In the genomic region with DNA sequence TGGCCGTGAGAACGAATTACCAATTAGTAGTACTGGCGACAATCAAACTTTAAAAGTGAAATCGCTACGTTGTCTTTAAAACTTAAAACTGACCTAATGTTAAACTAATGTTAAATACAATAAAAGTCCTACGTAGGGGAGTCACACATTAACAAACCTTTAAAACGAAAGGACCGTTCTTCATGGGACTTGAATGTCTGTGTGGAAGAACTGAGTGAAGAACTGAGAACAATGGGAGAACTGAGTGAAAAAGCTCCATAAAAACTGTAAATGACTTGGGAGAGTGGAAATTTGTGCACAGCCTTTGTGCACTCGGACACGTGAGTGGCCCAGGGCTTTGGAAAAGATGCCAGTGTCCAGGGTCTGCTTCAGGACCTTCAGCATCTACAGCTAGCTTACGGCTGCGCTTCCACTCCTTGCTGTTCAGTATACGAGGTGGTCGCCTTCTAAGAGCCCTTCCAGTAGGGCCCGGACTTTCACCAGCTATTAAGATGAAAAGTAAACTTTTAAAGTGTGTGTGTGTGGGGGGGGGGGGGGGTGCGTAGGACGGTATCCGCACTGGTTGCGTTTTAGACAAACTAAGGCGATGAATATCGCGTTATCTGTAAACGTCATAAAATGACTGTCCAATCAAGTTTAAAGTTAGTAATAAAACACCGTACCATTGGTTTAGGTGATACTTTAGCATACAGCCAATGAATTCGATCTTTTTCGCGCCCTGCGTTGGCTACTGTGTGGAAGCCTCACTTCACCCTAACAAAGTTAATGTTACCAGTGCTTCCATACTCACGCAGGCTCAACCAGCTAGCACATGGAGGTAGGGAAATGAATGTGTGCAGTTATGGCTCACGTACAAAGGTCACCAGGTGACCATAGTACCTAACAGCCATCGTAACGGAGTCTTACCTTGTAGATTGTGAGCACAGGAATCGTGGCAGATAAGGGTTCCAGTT, we compare ENCODE assay signal across 7 mouse cellular contexts. TPM values are rescaled to one million over a fixed set of nuclear protein-coding genes. Genes with fewer than 3 reads are reported as not detected.
A peak's percentile ranks its signal among the peaks of the same experiment; 100 is the strongest.
DNase-seq lines count a peak whose midpoint lies in the region; ATAC-seq lines count a peak whose summit lies in the region.

No protein-coding gene starts in this region.

- H3K36me3 ChIP-seq in embryonic facial prominence, embryonic 10.5 days (replicated peaks): no peaks in the 10 kb centered on the region
- no peaks in the 10 kb centered on the region for H3K36me3 ChIP-seq in midbrain, embryonic 11.5 days (ENCODE audit: control insufficient read depth, insufficient read depth, low read length)

- H3K27ac ChIP-seq in embryonic facial prominence, embryonic 10.5 days (replicated peaks): peak overlapping the region; percentile 97
- peak overlapping the region; percentile 98 for H3K27ac ChIP-seq in midbrain, embryonic 11.5 days (ENCODE audit: low read depth, low read length)

- peak overlapping the region; percentile 80 for H3K4me3 ChIP-seq in embryonic facial prominence, embryonic 10.5 days
- H3K4me3 ChIP-seq in midbrain, embryonic 11.5 days (ENCODE audit: low read depth, low read length): peak overlapping the region; percentile 46

- H3K9ac ChIP-seq in midbrain, embryonic 11.5 days (ENCODE audit: low read length): peak overlapping the region; percentile 79

- intact Hi-C loops in left cerebral cortex, postnatal 4 days (cut with DNase I): no loop called here

- peaks cover 23% of the 10 kb centered on the region for H3K4me1 ChIP-seq in embryonic facial prominence, embryonic 10.5 days
- peaks cover 22% of the 10 kb centered on the region for H3K4me1 ChIP-seq in midbrain, embryonic 11.5 days (ENCODE audit: control insufficient read depth, insufficient read depth, low read length)

- H3K9me3 ChIP-seq in embryonic facial prominence, embryonic 10.5 days: no peaks in the 10 kb centered on the region
- no peaks in the 10 kb centered on the region for H3K9me3 ChIP-seq in midbrain, embryonic 11.5 days (ENCODE audit: control insufficient read depth, low read length)

- 7% methylated on average over 33 of the region's 33 CpGs for WGBS in embryonic facial prominence, embryonic 10.5 days
- WGBS in midbrain, embryonic 11.5 days: 5% methylated on average over 33 of the region's 33 CpGs

- ATAC-seq in midbrain, embryonic 11.5 days (ENCODE audit: low FRiP score): peak; percentile 84

- H3K27me3 ChIP-seq in embryonic facial prominence, embryonic 10.5 days (replicated peaks; ENCODE audit: low read depth, poor library complexity, severe bottlenecking): no peaks in the 10 kb centered on the region
- no peaks in the 10 kb centered on the region for H3K27me3 ChIP-seq in midbrain, embryonic 11.5 days (ENCODE audit: control insufficient read depth, insufficient read depth, low read length)

- DNase-seq in adrenal gland, postnatal 14 days: peak; percentile 80
- DNase-seq in embryonic facial prominence, embryonic 10.5 days (ENCODE audit: low spot score): peak; percentile 77
- DNase-seq in heart, adult 11 months: peak; percentile 98
- peak; percentile 17 for DNase-seq in kidney, adult 11 months
- DNase-seq in left cerebral cortex, postnatal 4 days: peak; percentile 64
- DNase-seq in midbrain, embryonic 11.5 days (ENCODE audit: low spot score, missing footprints): peak; percentile 97
- DNase-seq in skeletal muscle tissue, adult 2 months (ENCODE audit: low read depth, low spot score): peak; percentile 87

- H3K4me2 ChIP-seq in midbrain, embryonic 11.5 days: peak overlapping the region; percentile 94

RNA-seq across cellular contexts. Expression of a gene that starts 1.3 kb away (rescaled TPM):
- total RNA-seq in adrenal gland, postnatal 14 days (2021): 129 and 152 TPM in 2 replicates
- 34.8 and 36.2 TPM in 2 replicates for polyA plus RNA-seq in embryonic facial prominence, embryonic 10.5 days (2016; fragmentation: Nextera tagmentation; extraction: Ambion mirVana)
- total RNA-seq in left cerebral cortex, postnatal 4 days (2021): 10 to 100 TPM; 55.3 to 56.6 TPM
- polyA plus RNA-seq in midbrain, embryonic 11.5 days (2014; fragmentation: Nextera tagmentation; extraction: Ambion mirVana): 20.0 and 24.8 TPM in 2 replicates

RNA-seq across cellular contexts. Expression of a gene that starts 4.1 kb away (rescaled TPM):
- total RNA-seq in adrenal gland, postnatal 14 days (2021): 215 and 253 TPM in 2 replicates
- 102 and 103 TPM in 2 replicates for polyA plus RNA-seq in embryonic facial prominence, embryonic 10.5 days (2016; fragmentation: Nextera tagmentation; extraction: Ambion mirVana)
- 100 to 1,000 TPM; 145 to 150 TPM for total RNA-seq in left cerebral cortex, postnatal 4 days (2021)
- 289 and 304 TPM in 2 replicates for polyA plus RNA-seq in midbrain, embryonic 11.5 days (2014; fragmentation: Nextera tagmentation; extraction: Ambion mirVana)

RNA-seq across cellular contexts. Expression of a gene that starts 7.9 kb away (rescaled TPM):
- total RNA-seq in adrenal gland, postnatal 14 days (2021): 38.5 and 43.6 TPM in 2 replicates
- polyA plus RNA-seq in embryonic facial prominence, embryonic 10.5 days (2016; fragmentation: Nextera tagmentation; extraction: Ambion mirVana): 10.9 and 18.0 TPM in 2 replicates
- 10 to 100 TPM; 13.0 to 15.8 TPM for total RNA-seq in left cerebral cortex, postnatal 4 days (2021)
- 2.6 and 7.4 TPM in 2 replicates for polyA plus RNA-seq in midbrain, embryonic 11.5 days (2014; fragmentation: Nextera tagmentation; extraction: Ambion mirVana)

RNA-seq across cellular contexts. Expression of a gene that starts 8.2 kb away (rescaled TPM):
- 68.9 and 94.7 TPM in 2 replicates for total RNA-seq in adrenal gland, postnatal 14 days (2021)
- polyA plus RNA-seq in embryonic facial prominence, embryonic 10.5 days (2016; fragmentation: Nextera tagmentation; extraction: Ambion mirVana): 3.1 and 3.2 TPM in 2 replicates
- 10 to 100 TPM; 41.6 to 49.7 TPM for total RNA-seq in left cerebral cortex, postnatal 4 days (2021)
- 2.5 TPM in 2 replicates for polyA plus RNA-seq in midbrain, embryonic 11.5 days (2014; fragmentation: Nextera tagmentation; extraction: Ambion mirVana)

RNA-seq across cellular contexts. Expression of a gene that starts 25.2 kb away (rescaled TPM):
- 127 and 142 TPM in 2 replicates for total RNA-seq in adrenal gland, postnatal 14 days (2021)
- 3.6 and 4.0 TPM in 2 replicates for polyA plus RNA-seq in embryonic facial prominence, embryonic 10.5 days (2016; fragmentation: Nextera tagmentation; extraction: Ambion mirVana)
- 10 to 100 TPM; 57.6 to 68.8 TPM for total RNA-seq in left cerebral cortex, postnatal 4 days (2021)
- 2.2 TPM in 1 of 2 replicates, not detected in the other for polyA plus RNA-seq in midbrain, embryonic 11.5 days (2014; fragmentation: Nextera tagmentation; extraction: Ambion mirVana)

Comparison
In these comparisons a context has a peak if more than half of its experiments do, and no peak if none do; other contexts are left out.
1. Peak in every context shown above with its lines: DNase-seq, ATAC-seq, H3K4me3 ChIP-seq and H3K27ac ChIP-seq.
2. DNase-seq: peak in every context shown above with its lines; median percentile 98 in heart, adult 11 months; 97 in midbrain, embryonic 11.5 days; 87 in skeletal muscle tissue, adult 2 months; 80 in adrenal gland, postnatal 14 days; 77 in embryonic facial prominence, embryonic 10.5 days; 64 in left cerebral cortex, postnatal 4 days; 17 in kidney, adult 11 months.